Mouse (Mus musculus) embryonic facial prominence, embryonic 11.5 days (tissue): ENCODE data around the gene Lars2. TPM values are rescaled to one million over a fixed set of nuclear protein-coding genes. Genes with fewer than 3 reads are reported as not detected.
"Not testable (repeated sequence)": the region's sequence is repeated elsewhere in the genome, so short reads cannot be mapped to it uniquely, and the experiment has no call there.

Source experiments
- ATAC-seq: fragments of 200-750 bp; cut with Nextera tagmentation; replicated peaks from 2 replicates; pipeline ENCODE4 v1.8.0; 2017; ENCODE audit warnings: low read depth; ENCODE audit not compliant: insufficient number of reproducible peaks, low FRiP score, low TSS enrichment
- DNase-seq: peaks from one replicate; pipeline ENCODE4 v3.0.0-alpha.2; 2015; ENCODE audit warnings: low spot score
- H3K27ac ChIP-seq: fragments of 300-500 bp; sonication (generic); replicated peaks from 2 replicates; pipeline ENCODE4 v1.5.1; 2014; ENCODE audit warnings: mild to moderate bottlenecking, low read depth, low read length, control low read depth
- H3K27me3 ChIP-seq: fragments of 300-500 bp; sonication (generic); 2 replicates; pipeline ENCODE4 v1.6.1; 2014; ENCODE audit warnings: mild to moderate bottlenecking, low read length, moderate library complexity, mixed read lengths; ENCODE audit not compliant: control insufficient read depth, insufficient read depth
- H3K36me3 ChIP-seq: fragments of 300-500 bp; sonication (generic); replicated peaks from 2 replicates; pipeline ENCODE4 v1.6.1; 2014; ENCODE audit warnings: low read depth, mild to moderate bottlenecking, low read length, moderate library complexity, mixed read lengths; ENCODE audit not compliant: control insufficient read depth, insufficient read depth
- H3K4me1 ChIP-seq: fragments of 300-500 bp; sonication (generic); 2 replicates; pipeline ENCODE4 v1.6.1; 2014; ENCODE audit warnings: low read length, mixed read lengths; ENCODE audit not compliant: control insufficient read depth, insufficient read depth
- H3K4me2 ChIP-seq: fragments of 300-500 bp; sonication (generic); 2 replicates; pipeline ENCODE4 v1.6.1; 2014; ENCODE audit warnings: low read depth, mild to moderate bottlenecking, control low read depth, low read length, moderate library complexity
- H3K4me3 ChIP-seq: fragments of 300-500 bp; sonication (generic); 2 replicates; pipeline ENCODE4 v1.5.1; 2014; ENCODE audit warnings: low read depth, low read length, control low read depth
- H3K9ac ChIP-seq: fragments of 300-500 bp; sonication (generic); replicated peaks from 2 replicates; pipeline ENCODE4 v1.6.1; 2014; ENCODE audit warnings: mild to moderate bottlenecking, control low read depth, low read length
- H3K9me3 ChIP-seq: fragments of 300-500 bp; sonication (generic); replicated peaks from 2 replicates; pipeline ENCODE4 v1.6.1; 2016; ENCODE audit warnings: mild to moderate bottlenecking, low read length, inconsistent platforms, mixed read lengths; ENCODE audit not compliant: control insufficient read depth
- WGBS: fragments of 180-500 bp; shearing (Covaris S2); extraction: QIAGEN DNeasy Blood & Tissue Kit; methylation state at CpG from one replicate; pipeline ENCODE4 v1.1.7; 2014; 5-methylcytosine and 5-hydroxymethylcytosine counted together
- polyA plus RNA-seq: library from polyadenylated mRNA; unstranded; fragments of >200 nt; fragmentation: Nextera tagmentation; extraction: Ambion mirVana; gene quantifications from 2 replicates; pipeline ENCODE4 v1.2.1, GENCODE M21; 2014

Lars2 gene
- polyA plus RNA-seq, 1 experiment from 2014 or later: 1,123 TPM

DNA sequence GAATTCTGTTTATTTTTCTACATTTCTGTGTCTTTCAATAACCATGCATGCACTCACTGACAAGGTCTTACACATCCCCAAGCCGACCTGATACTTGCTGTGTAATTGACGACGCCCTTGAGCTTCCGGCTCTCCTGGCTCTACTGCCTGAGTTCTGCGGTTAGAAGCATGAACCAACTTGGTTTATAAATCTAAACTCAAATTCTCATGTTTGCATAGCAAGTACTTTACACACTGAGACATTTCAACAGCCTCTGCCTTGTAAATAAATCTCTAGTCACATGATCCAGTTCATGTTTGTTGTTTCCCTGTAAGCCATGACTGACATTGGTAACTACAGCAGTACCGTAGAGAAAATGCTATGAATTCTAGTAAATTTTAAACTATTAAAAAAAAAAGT lies 25.5 kb upstream of the Lars2 start:
- WGBS: 91% methylated on average over 6 of the region's 6 CpGs
- H3K27me3 ChIP-seq: no peaks in the 10 kb centered on the region
- H3K9me3 ChIP-seq: no peaks in the 10 kb centered on the region
- no peaks in the 10 kb centered on the region for H3K36me3 ChIP-seq
- DNase-seq (no peak), ATAC-seq (no peak)
- no peak overlapping the region for H3K27ac ChIP-seq
- no peak overlapping the region for H3K4me2 ChIP-seq
- no peaks in the 10 kb centered on the region; the same call in 1 of the 2 replicates for H3K4me1 ChIP-seq
- H3K4me3 ChIP-seq: no peak overlapping the region
- no peak overlapping the region for H3K9ac ChIP-seq

DNA sequence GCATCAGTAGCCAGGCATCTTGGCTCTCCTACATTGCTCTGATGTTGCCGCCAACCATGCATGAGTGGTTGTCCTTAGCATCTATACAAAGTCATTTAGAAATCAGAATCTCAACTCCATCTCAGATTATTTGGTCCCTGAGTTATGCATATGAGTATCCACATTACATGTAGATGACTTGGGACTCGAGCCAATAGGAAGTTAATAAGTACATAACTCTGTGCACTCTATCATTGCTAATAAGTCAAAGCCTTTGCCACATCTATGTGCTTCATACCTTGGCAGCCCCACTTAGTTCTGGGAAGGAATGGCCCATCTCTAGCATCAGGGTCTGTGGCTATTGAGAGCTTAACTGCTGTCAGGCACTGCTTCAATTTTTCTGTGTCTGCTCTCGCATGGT lies 23.7 kb upstream of the Lars2 start:
- no peaks in the 10 kb centered on the region for H3K27me3 ChIP-seq
- H3K4me3 ChIP-seq: no peak overlapping the region
- DNase-seq: no peak
- H3K4me1 ChIP-seq: no peaks in the 10 kb centered on the region; the same call in 1 of the 2 replicates
- H3K9ac ChIP-seq: no peak overlapping the region
- H3K36me3 ChIP-seq: no peaks in the 10 kb centered on the region
- ATAC-seq: no peak
- no peak overlapping the region for H3K27ac ChIP-seq
- no peaks in the 10 kb centered on the region for H3K9me3 ChIP-seq
- no peak overlapping the region for H3K4me2 ChIP-seq
- WGBS: 79% methylated on average over 3 of the region's 3 CpGs

DNA sequence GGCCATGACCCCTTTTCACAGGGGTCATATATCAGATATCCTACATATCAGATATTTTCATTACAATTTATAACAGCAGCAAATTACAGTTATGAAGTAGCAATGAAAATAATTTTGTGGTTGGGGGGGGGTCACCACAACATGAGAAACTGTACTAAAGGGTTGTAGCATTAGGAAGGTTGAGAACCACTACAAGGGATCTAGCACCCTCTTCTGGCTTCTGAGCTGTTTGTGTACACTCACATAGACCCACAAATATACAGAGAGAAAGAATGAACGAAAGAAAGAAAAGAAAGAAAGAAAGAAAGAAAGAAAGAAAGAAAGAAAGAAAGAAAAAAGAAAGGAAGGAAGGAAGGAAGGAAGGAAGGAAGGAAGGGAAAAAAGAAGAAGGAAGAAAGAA lies 17.4 kb upstream of the Lars2 start:
- WGBS: 88% methylated on average over 1 of the region's 1 CpGs
- not testable (repeated sequence) for H3K4me1 ChIP-seq, H3K36me3 ChIP-seq, H3K4me2 ChIP-seq, H3K27me3 ChIP-seq, DNase-seq, H3K9ac ChIP-seq, H3K4me3 ChIP-seq, H3K9me3 ChIP-seq, H3K27ac ChIP-seq, ATAC-seq

DNA sequence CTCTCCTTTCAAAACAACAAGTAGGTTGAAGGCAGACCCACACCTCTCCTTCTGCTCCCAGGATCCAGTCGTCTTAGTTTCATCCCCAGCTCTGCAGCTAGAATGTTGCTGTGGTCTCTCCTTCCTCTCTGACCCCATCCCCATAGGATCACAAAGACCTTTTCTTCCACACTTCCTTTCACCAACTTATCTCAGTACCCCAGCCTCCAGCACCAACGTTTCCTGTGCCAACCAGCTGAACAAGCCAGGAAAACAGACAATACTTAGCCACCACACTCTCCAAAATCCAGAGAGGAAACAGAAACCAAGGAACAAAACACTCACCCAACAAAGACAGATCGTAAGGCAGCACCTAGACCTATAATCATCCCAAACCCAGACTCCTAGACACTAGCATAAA lies 6.7 kb upstream of the Lars2 start:
- H3K36me3 ChIP-seq: no peaks in the 10 kb centered on the region
- H3K9ac ChIP-seq: no peak overlapping the region
- H3K27ac ChIP-seq: no peak overlapping the region
- WGBS: 37% methylated on average over 3 of the region's 3 CpGs
- DNase-seq (no peak), ATAC-seq (no peak)
- no peaks in the 10 kb centered on the region for H3K27me3 ChIP-seq
- H3K4me2 ChIP-seq: no peak overlapping the region
- no peaks in the 10 kb centered on the region for H3K9me3 ChIP-seq
- H3K4me1 ChIP-seq: no peaks in the 10 kb centered on the region
- no peak overlapping the region for H3K4me3 ChIP-seq

DNA sequence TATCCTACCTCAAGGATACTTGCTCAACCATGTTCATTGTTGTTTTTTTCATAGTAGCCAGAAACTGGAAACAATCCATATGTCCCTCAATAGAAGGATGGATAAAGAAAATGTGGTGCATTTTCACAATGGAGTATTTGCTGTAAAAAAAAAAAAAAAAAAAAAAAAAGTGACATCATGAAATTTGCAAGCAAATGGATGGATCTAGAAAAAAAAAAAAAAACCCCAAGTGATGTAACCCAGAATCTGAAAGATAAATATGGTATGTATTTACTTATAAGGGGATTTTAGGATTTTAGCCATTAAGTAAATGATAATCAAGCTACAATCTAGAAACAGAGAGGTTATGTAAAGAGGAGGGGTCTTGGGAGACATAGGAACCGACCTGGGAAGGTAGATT lies 1.4 kb upstream of the Lars2 start:
- Histone ChIP-seq H3K4me3 (no peak overlapping the region), H3K9me3 (no peaks in the 10 kb centered on the region), H3K4me2 (no peak overlapping the region), H3K27ac (no peak overlapping the region), H3K9ac (no peak overlapping the region), H3K27me3 (no peaks in the 10 kb centered on the region), H3K4me1 (no peaks in the 10 kb centered on the region; the same call in 1 of the 2 replicates), H3K36me3 (no peaks in the 10 kb centered on the region)
- ATAC-seq (no peak), DNase-seq (no peak)
- WGBS: 81% methylated on average over 1 of the region's 1 CpGs

DNA sequence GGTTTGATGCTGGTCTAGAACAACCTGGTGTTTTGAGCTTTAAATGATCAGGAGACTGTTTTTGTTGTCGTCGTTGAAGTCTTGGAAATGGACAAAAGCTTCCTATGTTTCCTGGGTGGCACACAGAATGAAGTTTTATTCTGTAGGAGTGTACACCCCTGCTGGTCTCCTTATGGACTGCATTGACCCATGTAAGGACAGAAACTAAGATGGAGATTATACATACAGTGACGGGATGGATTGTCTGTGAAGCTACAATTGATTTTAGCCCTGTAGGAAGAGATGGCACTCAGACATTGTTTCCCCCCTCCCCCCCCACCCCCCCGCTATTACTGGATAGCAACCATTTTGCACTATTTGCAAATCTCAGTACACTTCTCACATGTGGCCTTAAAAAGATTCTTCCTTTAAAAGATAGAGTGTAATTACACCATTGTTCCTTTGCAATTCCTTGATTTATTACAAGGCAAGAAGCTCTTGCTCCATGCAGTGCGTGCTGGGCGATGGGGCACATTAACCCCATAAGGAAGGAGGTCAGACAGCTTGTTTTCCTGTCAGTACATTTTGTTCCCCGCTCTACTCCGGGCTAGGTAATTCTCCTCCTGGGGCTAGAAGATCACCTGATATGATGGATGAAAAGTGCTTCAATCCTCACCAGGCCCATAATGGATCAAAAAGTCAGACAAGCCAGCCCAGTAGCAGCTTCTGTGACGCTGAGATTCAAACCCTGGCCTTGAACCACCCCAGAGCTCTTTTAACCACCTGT lies 602 bp upstream of the Lars2 start:
- ATAC-seq (peak; percentile 74), DNase-seq (no peak)
- Histone ChIP-seq H3K9me3 (no peaks in the 10 kb centered on the region), H3K36me3 (no peaks in the 10 kb centered on the region), H3K4me1 (no peaks in the 10 kb centered on the region; the same call in 1 of the 2 replicates), H3K9ac (peak overlapping the region; percentile 80), H3K4me3 (peak overlapping the region; percentile 74), H3K27ac (no peak overlapping the region), H3K4me2 (peak overlapping the region; percentile 65), H3K27me3 (no peaks in the 10 kb centered on the region)
- 35% methylated on average over 9 of the region's 9 CpGs for WGBS

DNA sequence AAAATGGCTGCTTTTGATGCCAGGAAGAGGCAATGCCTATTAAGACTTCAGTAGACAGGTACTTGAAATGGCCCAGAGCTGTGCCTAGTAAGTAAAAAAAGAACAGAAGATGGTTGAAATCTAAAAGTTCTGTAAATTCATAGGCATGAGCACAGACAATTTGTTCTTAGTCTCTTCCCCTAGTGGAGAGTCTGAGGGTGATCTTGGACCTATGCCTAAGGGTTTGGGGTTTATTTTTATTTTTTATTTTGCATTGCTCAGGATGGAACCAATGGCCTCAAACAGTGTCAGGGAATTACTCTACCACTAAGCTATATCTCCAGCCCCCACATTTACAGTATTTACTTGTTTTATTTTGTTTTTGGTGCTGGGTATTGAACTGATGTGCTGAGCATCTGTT lies 909 bp downstream of the Lars2 start:
- Histone ChIP-seq H3K36me3 (no peaks in the 10 kb centered on the region), H3K27me3 (no peaks in the 10 kb centered on the region), H3K4me2 (peak overlapping the region; percentile 65), H3K4me1 (no peaks in the 10 kb centered on the region; the same call in 1 of the 2 replicates), H3K27ac (no peak overlapping the region), H3K9ac (peak overlapping the region; percentile 80), H3K4me3 (peak overlapping the region; percentile 74), H3K9me3 (no peaks in the 10 kb centered on the region)
- ATAC-seq (no peak), DNase-seq (peak; percentile 21)

DNA sequence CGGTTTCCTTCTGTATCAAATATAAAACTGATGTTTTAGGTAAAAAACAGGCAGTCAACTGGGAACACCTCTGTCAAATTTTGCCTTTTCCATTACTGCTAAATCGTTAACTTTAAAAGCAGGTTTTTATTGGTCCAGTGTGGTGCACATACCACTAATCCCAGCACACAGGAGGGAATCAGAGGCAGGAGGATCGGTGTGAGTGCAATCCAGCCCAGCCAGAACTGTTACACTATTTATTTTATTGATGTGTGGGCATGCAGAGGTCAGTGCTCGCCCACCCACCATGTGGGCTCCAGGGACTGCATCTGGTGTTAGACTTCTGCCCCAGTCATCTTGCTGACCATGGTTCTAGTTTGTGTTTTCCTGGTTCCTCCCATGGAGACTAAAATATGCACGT lies 15.7 kb downstream of the Lars2 start:
- 74% methylated on average over 5 of the region's 5 CpGs for WGBS
- Histone ChIP-seq H3K4me1 (no peaks in the 10 kb centered on the region), H3K27me3 (no peaks in the 10 kb centered on the region), H3K36me3 (no peaks in the 10 kb centered on the region), H3K9ac (no peak overlapping the region), H3K9me3 (no peaks in the 10 kb centered on the region), H3K4me3 (no peak overlapping the region), H3K27ac (no peak overlapping the region), H3K4me2 (no peak overlapping the region)
- ATAC-seq (no peak), DNase-seq (no peak)
